Mouse (Mus musculus) ES-E14 (cell line): ENCODE data around the gene Aagab. TPM values are rescaled to one million over a fixed set of nuclear protein-coding genes. Genes with fewer than 3 reads are reported as not detected.

Experiments used
- DNase-seq: peaks from one replicate; pipeline ENCODE4 v3.0.0-alpha.2; 2013; ENCODE audit warnings: low read depth, low spot score
- H3K27ac ChIP-seq: 2 replicates; pipeline ENCODE4 v1.5.1; 2012; ENCODE audit warnings: low read depth, mild to moderate bottlenecking, low read length, moderate library complexity, mixed read lengths; ENCODE audit not compliant: poor library complexity, insufficient read depth, severe bottlenecking
- H3K36me3 ChIP-seq: 2 replicates; pipeline ENCODE4 v1.6.1; 2012; ENCODE audit warnings: mild to moderate bottlenecking, low read length, moderate library complexity, mixed read lengths; ENCODE audit not compliant: control insufficient read depth, poor library complexity, insufficient read depth, severe bottlenecking
- H3K4me1 ChIP-seq, 2 experiments: fragments of 150-350 bp in 1 of 2; sonication (generic) in 1 of 2; 2 replicates each; pipeline ENCODE4 v1.6.1; 2012; ENCODE audit warnings: low read length in 2 of 2, mild to moderate bottlenecking in 1 of 2, mixed read lengths in 1 of 2; ENCODE audit not compliant: control insufficient read depth in 2 of 2, insufficient read depth in 2 of 2, poor library complexity in 1 of 2
- H3K4me3 ChIP-seq, 2 experiments: fragments of 150-350 bp in 1 of 2; sonication (generic) in 1 of 2; 2 replicates each; pipeline ENCODE4 v1.5.1; 2012; ENCODE audit warnings: low read length in 2 of 2, low read depth in 1 of 2, mild to moderate bottlenecking in 1 of 2, mixed read lengths in 1 of 2; ENCODE audit not compliant: insufficient read depth in 1 of 2, poor library complexity in 1 of 2, severe bottlenecking in 1 of 2
- H3K9ac ChIP-seq: 2 replicates; pipeline ENCODE4 v1.6.1; 2012; ENCODE audit warnings: low read depth, mild to moderate bottlenecking, low read length, mixed read lengths; ENCODE audit not compliant: poor library complexity, insufficient read depth, severe bottlenecking
- H3K9me3 ChIP-seq: fragments of 150-350 bp; sonication (generic); 2 replicates; pipeline ENCODE4 v1.6.1; 2012; ENCODE audit warnings: low read depth, mild to moderate bottlenecking, low read length; ENCODE audit not compliant: control insufficient read depth, insufficient read depth
- CHD2 ChIP-seq: IDR thresholded peaks from 2 replicates; pipeline ENCODE4 v1.6.1; 2014; ENCODE audit warnings: mild to moderate bottlenecking, low read depth, low read length, inconsistent platforms
- HCFC1 ChIP-seq: IDR thresholded peaks from 2 replicates; pipeline ENCODE4 v1.6.1; 2012; ENCODE audit warnings: low read length, inconsistent platforms, borderline replicate concordance; ENCODE audit not compliant: insufficient read depth
- MAFK ChIP-seq: IDR thresholded peaks from 2 replicates; pipeline ENCODE4 v1.6.1; 2014; ENCODE audit warnings: mild to moderate bottlenecking, low read depth, low read length, inconsistent platforms; ENCODE audit not compliant: insufficient read depth
- ZC3H11A ChIP-seq: IDR thresholded peaks from 2 replicates; pipeline ENCODE4 v1.6.1; 2012; ENCODE audit warnings: low read depth, mild to moderate bottlenecking, inconsistent platforms, low read length, borderline replicate concordance
- ZNF384 ChIP-seq: IDR thresholded peaks from 2 replicates; pipeline ENCODE4 v1.6.1; 2012; ENCODE audit warnings: low read depth, low read length, inconsistent platforms
- in situ Hi-C, 2 experiments: fragments of 600-800 bp; cut with MboI; formaldehyde crosslinking; loops; one replicate each; pipeline ENCODE4 v1.15.1; 2025; ENCODE audit warnings: low sequenced_read_pairs in 2 of 2, inconsistent platforms in 1 of 2; ENCODE audit not compliant: unreplicated experiment in 2 of 2
- total RNA-seq: library from RNA; depleted of rRNA; stranded (reverse); fragments of 300-350 nt; gene quantifications from 2 replicates; pipeline ENCODE4 v1.2.3, GENCODE M21; 2012

The Aagab gene
- total RNA-seq, 1 experiment: 16.3 TPM

- DNase-seq: peak; percentile 15
- in situ Hi-C loops: loop anchor here in 1 of 2 experiments (25.0 kb wide), 1 partner anchor 187 kb away; no protein-coding TSS in a partner anchor
- Histone ChIP-seq H3K4me3 (no peak overlapping the region), H3K9me3 (no peaks in the 10 kb centered on the region), H3K36me3 (peaks cover 2% of the 10 kb centered on the region; the same call in 1 of the 2 replicates), H3K4me1 (peaks cover 0 to 2% of the 10 kb centered on the region in 2 experiments; a peak in 1 of 4 replicates), H3K9ac (no peak overlapping the region), H3K27ac (no peak overlapping the region)
- TF ChIP-seq HCFC1 (no peak), CHD2 (no peak), ZC3H11A (no peak), ZNF384 (no peak), MAFK (no peak)
Measured at GRCm38 (mm10) chr9:63649841-63650545, 47.5 kb downstream of the Aagab start.

- peaks cover 5% of the 10 kb centered on the region; the same call in 1 of the 2 replicates for H3K36me3 ChIP-seq
- H3K4me3 ChIP-seq: peak overlapping the region in 1 of 2 experiments; percentile 3; a peak in 2 of 4 replicates
- no peaks in the 10 kb centered on the region for H3K9me3 ChIP-seq
- no peak for TF ChIP-seq MAFK
- TF ChIP-seq ZNF384: no peak
- no peak for TF ChIP-seq CHD2
- no peak for TF ChIP-seq ZC3H11A
- TF ChIP-seq HCFC1: no peak
- H3K9ac ChIP-seq: no peak overlapping the region
- H3K4me1 ChIP-seq: no peaks in the 10 kb centered on the region
- DNase-seq: no peak
- H3K27ac ChIP-seq: no peak overlapping the region
- in situ Hi-C loops: no loop called here
Measured at GRCm38 (mm10) chr9:63650905-63651304, 48.4 kb downstream of the Aagab start.

- no peak for TF ChIP-seq ZC3H11A
- TF ChIP-seq MAFK: no peak
- DNase-seq: no peak
- Histone ChIP-seq H3K36me3 (peaks cover 5% of the 10 kb centered on the region; the same call in 1 of the 2 replicates), H3K4me3 (no peak overlapping the region), H3K9ac (no peak overlapping the region), H3K4me1 (no peaks in the 10 kb centered on the region), H3K9me3 (no peaks in the 10 kb centered on the region), H3K27ac (no peak overlapping the region)
- in situ Hi-C loops: no loop called here
Measured at GRCm38 (mm10) chr9:63651594-63651993, 49.1 kb downstream of the Aagab start.

- no peak overlapping the region for H3K27ac ChIP-seq
- H3K9ac ChIP-seq: no peak overlapping the region
- no peaks in the 10 kb centered on the region for H3K9me3 ChIP-seq
- in situ Hi-C loops: no loop called here
- TF ChIP-seq ZC3H11A (no peak), ZNF384 (no peak), CHD2 (no peak), HCFC1 (no peak), MAFK (no peak)
- peaks cover 3% of the 10 kb centered on the region; the same call in 1 of the 2 replicates for H3K36me3 ChIP-seq
- H3K4me3 ChIP-seq: no peak overlapping the region
- no peaks in the 10 kb centered on the region for H3K4me1 ChIP-seq
- no peak for DNase-seq
Measured at GRCm38 (mm10) chr9:63653666-63654065, 51.2 kb downstream of the Aagab start.

GRCm38 (mm10) chr9:63654575-63654974 is 52.1 kb downstream of the Aagab start:
- H3K9me3 ChIP-seq: no peaks in the 10 kb centered on the region
- H3K4me1 ChIP-seq: no peaks in the 10 kb centered on the region
- in situ Hi-C loops: no loop called here
- TF ChIP-seq CHD2 (no peak), ZNF384 (no peak), ZC3H11A (no peak), HCFC1 (no peak), MAFK (no peak)
- no peak overlapping the region for H3K9ac ChIP-seq
- peaks cover 3% of the 10 kb centered on the region; the same call in 1 of the 2 replicates for H3K36me3 ChIP-seq
- no peak overlapping the region for H3K4me3 ChIP-seq
- no peak overlapping the region for H3K27ac ChIP-seq
- DNase-seq: no peak
